Mouse (Mus musculus) intestine, embryonic 15.5 days (tissue): ENCODE measurements around the gene Unc5b. TPM values are rescaled to one million over a fixed set of nuclear protein-coding genes. Genes with fewer than 3 reads are reported as not detected.

Experiments used
- ATAC-seq: fragments of 200-750 bp; cut with Nextera tagmentation; 2 replicates; pipeline ENCODE4 v1.8.0; 2017; ENCODE audit warnings: moderate TSS enrichment, moderate library complexity
- H3K27ac ChIP-seq: fragments of 300-500 bp; sonication (generic); 2 replicates; pipeline ENCODE4 v1.5.1; 2015; ENCODE audit warnings: mild to moderate bottlenecking, inconsistent platforms
- H3K27me3 ChIP-seq: fragments of 300-500 bp; sonication (generic); replicated peaks from 2 replicates; pipeline ENCODE4 v1.6.1; 2015; ENCODE audit warnings: inconsistent platforms
- H3K36me3 ChIP-seq: fragments of 300-500 bp; sonication (generic); 2 replicates; pipeline ENCODE4 v1.6.1; 2015; ENCODE audit warnings: inconsistent platforms
- H3K4me1 ChIP-seq: fragments of 300-500 bp; sonication (generic); replicated peaks from 2 replicates; pipeline ENCODE4 v1.6.1; 2015; ENCODE audit warnings: inconsistent platforms
- H3K4me2 ChIP-seq: fragments of 300-500 bp; sonication (generic); replicated peaks from 2 replicates; pipeline ENCODE4 v1.6.1; 2015; ENCODE audit warnings: mild to moderate bottlenecking, inconsistent platforms
- H3K4me3 ChIP-seq: fragments of 300-500 bp; sonication (generic); replicated peaks from 2 replicates; pipeline ENCODE4 v1.5.1; 2015; ENCODE audit warnings: inconsistent platforms
- H3K9ac ChIP-seq: fragments of 300-500 bp; sonication (generic); 2 replicates; pipeline ENCODE4 v1.6.1; 2015; ENCODE audit warnings: inconsistent platforms
- H3K9me3 ChIP-seq: fragments of 300-500 bp; sonication (generic); 2 replicates; pipeline ENCODE4 v1.6.1; 2016; ENCODE audit warnings: inconsistent platforms
- WGBS: fragments of 180-500 bp; shearing (Covaris S2); methylation state at CpG from one replicate; pipeline ENCODE4 v1.1.7; 2015; 5-methylcytosine and 5-hydroxymethylcytosine counted together
- polyA plus RNA-seq: library from polyadenylated mRNA; unstranded; fragments of >200 nt; fragmentation: Nextera tagmentation; extraction: Ambion mirVana; gene quantifications from 2 replicates; pipeline ENCODE4 v1.2.1, GENCODE M21; 2015

Unc5b gene
- polyA plus RNA-seq, 1 experiment from 2014 or later: 4.6 TPM

DNA sequence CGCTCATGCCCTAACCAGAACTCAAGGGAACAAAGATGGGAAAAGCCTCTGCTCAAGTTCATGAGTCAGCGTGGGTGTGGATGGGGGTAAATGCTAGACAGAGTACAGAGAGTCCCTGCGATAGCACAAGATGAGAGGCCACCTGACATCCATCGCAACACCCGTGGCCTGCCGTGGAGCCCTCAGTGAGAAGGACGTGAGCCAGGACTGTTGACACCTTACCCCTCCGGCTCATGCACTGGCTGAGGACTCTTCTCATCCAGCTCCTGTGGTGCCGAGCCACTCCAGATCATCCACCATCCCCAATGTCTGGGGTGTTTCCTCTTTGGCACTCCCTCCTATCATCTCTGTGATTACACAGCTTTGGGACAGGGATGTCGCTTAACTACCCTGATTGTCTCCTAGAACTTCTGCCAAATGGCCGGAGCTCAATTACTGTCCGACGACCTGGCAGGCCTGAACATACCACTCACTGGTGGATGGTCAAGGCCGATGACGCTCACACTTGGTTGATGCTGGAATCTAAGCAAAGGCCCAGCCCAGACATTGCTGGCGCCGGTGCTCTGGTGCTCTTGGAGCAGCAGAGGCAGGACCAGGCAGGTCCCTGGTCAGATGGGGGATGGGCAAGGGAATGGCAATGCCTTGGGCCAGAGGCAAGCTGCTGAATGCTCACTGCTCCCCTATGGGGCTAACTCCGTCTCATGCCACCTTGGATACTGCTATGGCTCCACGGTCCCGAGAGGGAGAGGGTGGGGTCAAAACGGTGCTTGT lies 25.8 kb downstream of the Unc5b start:
- no peaks in the 10 kb centered on the region for H3K36me3 ChIP-seq
- H3K4me3 ChIP-seq: no peak overlapping the region
- ATAC-seq: no peak
- WGBS: 70% methylated on average over 21 of the region's 21 CpGs
- no peak overlapping the region for H3K27ac ChIP-seq
- no peaks in the 10 kb centered on the region for H3K9me3 ChIP-seq
- peaks cover 55% of the 10 kb centered on the region for H3K4me1 ChIP-seq
- no peak overlapping the region for H3K4me2 ChIP-seq
- H3K27me3 ChIP-seq: no peaks in the 10 kb centered on the region
- H3K9ac ChIP-seq: no peak overlapping the region

DNA sequence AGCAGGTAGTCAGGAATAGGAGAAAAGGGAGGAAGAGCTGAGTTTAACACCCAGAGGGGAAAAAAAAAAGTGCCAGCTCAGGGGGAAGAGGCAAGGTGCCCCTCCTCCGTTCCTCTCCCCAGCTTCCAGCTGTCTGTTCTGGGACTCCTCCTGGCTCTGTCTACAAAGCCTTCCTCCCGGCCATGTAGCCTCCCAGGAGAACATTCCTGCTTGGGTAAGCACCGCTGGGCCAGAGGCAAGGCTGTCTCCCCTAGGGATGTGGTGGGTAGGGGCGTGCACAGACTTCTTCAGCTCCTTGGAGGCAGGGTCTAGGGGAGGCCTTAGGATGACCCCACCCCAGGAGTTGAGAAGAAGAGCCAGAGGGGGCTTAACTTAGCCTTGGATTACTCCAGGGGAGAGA lies 26.5 kb downstream of the Unc5b start:
- no peaks in the 10 kb centered on the region for H3K9me3 ChIP-seq
- 50% methylated on average over 4 of the region's 4 CpGs for WGBS
- ATAC-seq: no peak
- H3K4me3 ChIP-seq: no peak overlapping the region
- H3K4me2 ChIP-seq: no peak overlapping the region
- no peak overlapping the region for H3K27ac ChIP-seq
- no peak overlapping the region for H3K9ac ChIP-seq
- H3K36me3 ChIP-seq: no peaks in the 10 kb centered on the region
- H3K27me3 ChIP-seq: no peaks in the 10 kb centered on the region; the same call in 1 of the 2 replicates
- peaks cover 60% of the 10 kb centered on the region for H3K4me1 ChIP-seq

DNA sequence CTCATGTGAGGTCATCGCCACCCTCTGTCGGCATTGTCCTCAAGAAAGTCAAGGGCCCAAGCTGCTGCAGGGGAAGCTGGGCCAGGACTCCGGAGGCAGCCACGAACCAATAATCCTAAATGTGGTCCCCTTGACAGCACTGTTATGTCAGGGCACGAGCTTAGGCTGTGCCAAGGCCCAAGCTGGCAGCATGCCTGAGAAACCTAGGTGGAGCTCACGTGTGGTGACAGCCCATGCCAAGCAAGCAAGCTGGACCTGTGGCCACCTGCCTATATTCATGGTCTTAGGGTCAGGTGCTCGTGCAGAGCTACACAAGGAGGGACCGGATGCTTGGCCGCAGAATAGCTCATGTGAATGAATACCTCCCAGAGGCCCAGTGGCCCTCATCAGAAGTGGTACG lies 27.4 kb downstream of the Unc5b start:
- H3K4me2 ChIP-seq: no peak overlapping the region
- H3K4me1 ChIP-seq: peaks cover 65% of the 10 kb centered on the region
- no peak overlapping the region for H3K4me3 ChIP-seq
- no peaks in the 10 kb centered on the region for H3K36me3 ChIP-seq
- no peaks in the 10 kb centered on the region; the same call in 1 of the 2 replicates for H3K27me3 ChIP-seq
- H3K9me3 ChIP-seq: no peaks in the 10 kb centered on the region
- no peak overlapping the region for H3K27ac ChIP-seq
- ATAC-seq: no peak
- whole genome bisulfite sequencing: 82% methylated on average over 10 of the region's 10 CpGs
- no peak overlapping the region for H3K9ac ChIP-seq

DNA sequence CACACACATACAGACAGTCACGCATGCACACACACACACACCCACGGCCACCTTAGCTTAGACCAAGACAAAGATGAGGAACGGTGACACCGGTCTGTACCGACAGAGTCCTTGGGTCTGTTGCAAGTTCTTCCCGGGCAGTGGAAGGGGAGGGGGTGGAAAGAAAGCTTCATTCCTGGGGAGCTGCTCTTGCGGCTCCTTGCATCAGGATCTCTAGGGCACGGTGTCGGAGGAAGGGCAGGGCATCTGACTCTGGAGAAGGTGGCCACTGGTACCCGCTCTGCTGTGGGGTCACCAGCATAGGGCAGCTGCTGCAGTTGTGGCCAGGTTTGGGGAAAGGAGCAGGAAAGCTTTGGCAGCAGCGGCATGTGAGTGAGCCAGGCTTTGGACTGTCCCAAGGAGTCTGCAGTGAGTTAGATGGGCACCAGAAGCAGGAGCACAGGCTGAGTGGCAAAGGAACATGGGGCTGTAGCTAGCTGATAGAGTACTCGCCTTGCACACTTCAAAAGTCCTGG lies 29.4 kb downstream of the Unc5b start:
- ATAC-seq: no peak
- no peak overlapping the region for H3K4me2 ChIP-seq
- H3K9ac ChIP-seq: no peak overlapping the region
- H3K4me3 ChIP-seq: no peak overlapping the region
- WGBS: 62% methylated on average over 12 of the region's 12 CpGs
- no peak overlapping the region for H3K27ac ChIP-seq
- H3K4me1 ChIP-seq: peaks cover 55% of the 10 kb centered on the region
- H3K9me3 ChIP-seq: no peaks in the 10 kb centered on the region
- H3K36me3 ChIP-seq: no peaks in the 10 kb centered on the region
- no peaks in the 10 kb centered on the region; the same call in 1 of the 2 replicates for H3K27me3 ChIP-seq

DNA sequence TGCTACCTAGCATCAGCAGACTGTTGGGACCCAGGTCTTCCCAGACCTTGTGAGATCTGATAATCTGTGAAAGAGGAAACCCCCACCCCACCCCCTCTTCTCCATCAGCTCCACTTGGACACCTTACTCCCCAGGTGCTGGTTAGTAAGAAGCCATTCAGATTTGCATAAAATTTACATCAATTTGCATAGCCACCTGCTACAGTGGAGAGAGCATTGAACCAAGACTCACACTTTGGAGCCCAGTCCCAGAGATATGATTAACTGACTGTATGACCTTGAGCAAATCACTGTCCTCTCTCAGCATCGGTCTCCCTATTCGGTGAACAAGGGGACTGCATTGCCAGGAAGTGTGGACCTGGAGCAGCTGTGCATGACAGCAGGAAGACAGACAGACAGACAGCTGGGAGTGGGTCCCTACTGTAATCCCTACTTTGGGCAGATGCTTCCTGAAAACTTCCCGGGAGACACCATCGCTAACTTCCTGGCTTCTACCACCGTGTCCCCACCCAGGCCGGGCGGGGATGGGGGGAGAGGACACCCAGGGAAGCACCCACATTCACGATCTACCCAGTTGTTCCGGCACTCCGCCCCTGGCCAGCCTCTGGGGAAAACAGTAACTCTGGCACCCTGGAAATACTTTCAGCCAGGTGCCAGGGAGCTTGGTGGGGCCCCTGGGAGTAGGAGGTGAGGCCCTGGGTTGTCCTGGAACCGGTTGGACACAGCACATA lies 30.0 kb downstream of the Unc5b start:
- WGBS: 38% methylated on average over 11 of the region's 11 CpGs
- Histone ChIP-seq H3K9me3 (no peaks in the 10 kb centered on the region), H3K4me2 (no peak overlapping the region), H3K36me3 (no peaks in the 10 kb centered on the region), H3K4me1 (peaks cover 55% of the 10 kb centered on the region), H3K27me3 (no peaks in the 10 kb centered on the region; the same call in 1 of the 2 replicates), H3K4me3 (no peak overlapping the region), H3K9ac (no peak overlapping the region), H3K27ac (no peak overlapping the region)
- ATAC-seq: no peak

DNA sequence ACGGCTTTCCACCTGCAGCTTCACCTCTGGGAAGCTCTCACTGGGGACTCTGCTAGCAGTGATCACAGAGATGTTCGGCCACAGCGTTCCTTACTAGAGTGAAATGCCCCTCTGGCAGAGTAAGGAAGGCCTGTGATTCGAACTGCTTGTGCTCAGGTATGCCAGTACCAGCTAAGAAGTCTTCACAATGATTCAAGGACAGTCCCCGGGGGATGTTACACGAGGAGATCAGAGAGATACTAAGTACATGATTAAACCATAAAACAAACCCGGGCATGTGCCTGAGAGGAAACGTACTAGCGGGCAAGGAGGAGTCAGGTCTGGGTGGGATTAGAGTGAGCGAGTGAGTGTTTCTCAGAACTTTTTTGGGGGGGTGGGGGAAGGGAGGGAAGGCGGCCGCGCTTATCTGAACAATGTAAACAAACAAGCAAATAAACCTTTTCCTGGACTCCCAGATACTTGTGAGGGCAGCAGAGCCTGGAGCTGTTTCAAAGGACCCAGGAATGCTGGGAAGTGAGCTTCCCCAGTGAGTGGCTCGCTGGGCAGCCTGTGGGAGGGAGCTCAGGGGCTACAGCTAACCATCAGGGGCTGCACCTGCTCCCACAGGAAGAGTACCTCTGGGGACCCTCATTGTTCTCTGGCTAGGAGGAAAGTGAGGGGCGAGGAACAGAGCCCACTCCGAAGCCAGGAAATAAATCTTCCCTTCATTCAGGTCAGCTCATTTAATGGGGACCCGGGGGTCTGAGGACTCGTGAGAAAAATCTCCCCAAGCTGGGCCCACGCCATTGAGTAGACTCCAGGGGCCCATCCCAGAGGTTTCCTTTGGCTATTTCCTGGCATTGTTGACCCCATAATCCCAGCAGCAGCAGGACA lies 30.9 kb downstream of the Unc5b start:
- WGBS: 19% methylated on average over 19 of the region's 19 CpGs
- Histone ChIP-seq H3K4me2 (no peak overlapping the region), H3K9me3 (no peaks in the 10 kb centered on the region), H3K9ac (no peak overlapping the region), H3K4me1 (peaks cover 50% of the 10 kb centered on the region), H3K27ac (0 out of 2 replicates have a peak overlapping the region, but pooled peaks have one; percentile 3), H3K4me3 (no peak overlapping the region), H3K27me3 (no peaks in the 10 kb centered on the region; the same call in 1 of the 2 replicates), H3K36me3 (no peaks in the 10 kb centered on the region)
- ATAC-seq: no peak

DNA sequence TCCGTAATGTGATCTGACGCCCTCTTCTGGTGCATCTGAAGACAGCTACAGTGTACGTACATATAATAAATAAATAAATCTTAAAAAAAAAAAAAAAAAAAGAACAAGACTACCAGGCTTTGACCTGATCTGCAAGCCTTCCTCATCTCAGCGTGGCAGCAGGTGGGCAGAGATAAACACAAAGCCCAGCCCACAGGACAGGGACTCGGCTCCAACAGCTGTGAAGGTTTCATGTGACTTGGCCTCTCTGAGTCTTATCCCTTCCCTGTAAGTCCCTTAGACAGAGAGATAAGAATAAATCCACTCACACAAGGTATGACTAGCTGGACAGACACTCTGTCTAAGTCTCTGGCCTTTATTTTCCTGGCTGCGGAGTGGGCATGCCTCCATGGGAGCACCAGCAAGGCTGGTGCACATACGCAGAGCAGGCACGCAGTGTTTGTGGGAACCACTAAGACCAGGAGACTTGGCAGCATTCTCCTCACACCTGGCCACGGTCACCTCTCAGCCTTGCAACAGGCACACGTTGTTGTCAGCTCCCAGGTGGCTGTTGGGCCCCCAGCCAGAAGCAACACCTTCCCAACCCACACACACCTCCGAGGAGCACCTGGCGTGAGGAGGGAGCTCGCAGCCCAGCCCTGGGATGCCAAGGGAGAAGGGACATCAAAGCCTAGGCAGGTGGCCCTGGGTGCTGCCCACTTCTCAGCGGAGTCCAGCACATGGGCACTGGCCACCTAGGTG lies 33.5 kb downstream of the Unc5b start:
- no peaks in the 10 kb centered on the region for H3K9me3 ChIP-seq
- H3K4me1 ChIP-seq: peaks cover 61% of the 10 kb centered on the region
- 75% methylated on average over 14 of the region's 14 CpGs for WGBS
- H3K4me2 ChIP-seq: no peak overlapping the region
- no peaks in the 10 kb centered on the region for H3K36me3 ChIP-seq
- ATAC-seq: no peak
- H3K9ac ChIP-seq: no peak overlapping the region
- H3K4me3 ChIP-seq: no peak overlapping the region
- H3K27me3 ChIP-seq: no peaks in the 10 kb centered on the region; the same call in 1 of the 2 replicates
- H3K27ac ChIP-seq: no peak overlapping the region

DNA sequence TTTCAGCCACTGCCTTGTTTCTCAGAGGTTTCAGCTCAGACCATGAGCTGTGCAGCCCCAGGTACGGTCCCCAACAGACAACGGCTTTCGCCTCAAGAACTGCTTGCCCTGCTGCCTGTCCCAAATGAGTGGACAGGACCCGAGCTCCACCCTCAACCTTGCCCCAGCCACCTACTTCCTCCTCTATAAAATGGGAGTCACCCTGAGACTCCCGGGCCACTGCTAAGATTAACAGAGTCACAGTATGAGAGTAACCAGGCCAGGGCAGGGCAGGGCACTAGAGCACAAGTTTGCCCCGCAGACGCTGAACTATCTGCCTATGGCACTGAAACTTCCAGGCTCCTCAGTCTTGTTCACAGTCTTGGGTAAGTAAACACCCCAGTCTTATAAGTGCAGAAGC lies 34.9 kb downstream of the Unc5b start:
- Histone ChIP-seq H3K9me3 (no peaks in the 10 kb centered on the region), H3K4me3 (no peak overlapping the region), H3K27me3 (no peaks in the 10 kb centered on the region; the same call in 1 of the 2 replicates), H3K4me2 (no peak overlapping the region), H3K4me1 (peaks cover 64% of the 10 kb centered on the region), H3K9ac (no peak overlapping the region), H3K36me3 (no peaks in the 10 kb centered on the region), H3K27ac (no peak overlapping the region)
- WGBS: 66% methylated on average over 7 of the region's 7 CpGs
- no peak for ATAC-seq

DNA sequence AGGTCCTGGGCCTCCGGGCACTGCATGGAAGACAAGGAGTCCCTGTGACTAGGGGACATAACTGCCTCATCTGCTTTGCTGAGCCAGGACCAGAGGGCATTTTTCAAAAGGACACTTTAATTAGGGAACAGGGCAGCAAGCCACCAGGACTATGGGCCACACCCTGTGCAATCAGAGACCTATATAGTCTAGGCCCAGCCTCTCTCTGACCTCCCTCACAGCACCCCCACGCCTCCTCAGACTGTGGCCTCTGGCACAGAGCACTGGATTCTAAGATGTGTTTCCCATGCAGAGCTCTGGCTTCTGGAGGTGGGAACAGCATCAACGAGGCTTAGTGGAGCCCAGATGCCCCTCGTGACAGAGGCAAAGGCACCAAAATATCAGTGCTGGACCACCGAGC lies 35.4 kb downstream of the Unc5b start:
- H3K27me3 ChIP-seq: no peaks in the 10 kb centered on the region; the same call in 1 of the 2 replicates
- 67% methylated on average over 5 of the region's 5 CpGs for WGBS
- no peak overlapping the region for H3K4me3 ChIP-seq
- H3K9ac ChIP-seq: no peak overlapping the region
- no peak for ATAC-seq
- no peak overlapping the region for H3K4me2 ChIP-seq
- no peak overlapping the region for H3K27ac ChIP-seq
- no peaks in the 10 kb centered on the region for H3K9me3 ChIP-seq
- H3K4me1 ChIP-seq: peaks cover 60% of the 10 kb centered on the region
- H3K36me3 ChIP-seq: no peaks in the 10 kb centered on the region

DNA sequence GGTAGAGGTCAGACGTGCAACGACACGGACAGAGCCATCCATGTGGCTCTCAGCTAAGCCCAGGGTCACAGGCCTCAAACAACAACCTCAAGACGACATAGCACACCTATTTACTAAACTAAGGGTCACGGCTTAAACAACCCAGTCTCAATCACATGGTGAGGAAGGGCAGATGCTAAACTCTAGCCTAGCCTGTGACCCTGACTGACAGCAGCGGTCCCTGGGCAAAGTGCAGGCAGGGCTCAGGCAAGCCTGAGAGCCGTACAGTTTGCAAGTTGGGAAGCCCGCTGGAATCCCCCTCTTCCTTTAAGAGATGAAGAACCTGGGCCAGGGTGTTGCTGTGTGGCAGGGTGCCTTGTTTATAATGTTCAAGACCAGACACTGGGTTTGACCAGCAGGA lies 36.6 kb downstream of the Unc5b start:
- no peaks in the 10 kb centered on the region for H3K36me3 ChIP-seq
- H3K27ac ChIP-seq: no peak overlapping the region
- no peak overlapping the region for H3K4me3 ChIP-seq
- 49% methylated on average over 8 of the region's 8 CpGs for WGBS
- no peaks in the 10 kb centered on the region for H3K27me3 ChIP-seq
- no peaks in the 10 kb centered on the region for H3K9me3 ChIP-seq
- peak; percentile 35; the same call in 1 of the 2 replicates for ATAC-seq
- H3K4me2 ChIP-seq: no peak overlapping the region
- H3K9ac ChIP-seq: no peak overlapping the region
- H3K4me1 ChIP-seq: peaks cover 50% of the 10 kb centered on the region

DNA sequence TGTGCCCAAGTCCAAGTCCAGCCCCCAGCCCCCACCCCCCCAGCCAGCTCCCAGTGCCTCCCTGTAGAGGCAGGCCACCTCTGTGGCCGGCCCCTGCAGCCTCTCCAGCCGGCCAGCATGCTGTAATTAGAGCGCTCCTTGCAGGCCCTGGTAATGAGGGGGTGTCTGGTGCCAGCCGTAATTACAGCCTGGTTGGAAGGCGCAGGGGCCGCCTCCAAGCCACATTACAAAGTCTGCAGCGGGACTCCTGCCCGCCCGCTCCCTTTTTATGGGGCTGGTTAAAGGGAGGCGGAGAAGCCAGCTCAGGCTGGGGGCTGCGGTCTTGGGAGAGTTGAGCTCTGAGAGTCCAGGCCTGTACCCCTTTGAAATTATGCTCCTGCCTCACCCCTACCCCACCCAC lies 37.0 kb downstream of the Unc5b start:
- H3K9me3 ChIP-seq: no peaks in the 10 kb centered on the region
- H3K4me2 ChIP-seq: 0 out of 2 replicates have a peak overlapping the region, but pooled peaks have one; percentile 1
- peaks cover 47% of the 10 kb centered on the region for H3K4me1 ChIP-seq
- no peak overlapping the region for H3K4me3 ChIP-seq
- H3K27ac ChIP-seq: no peak overlapping the region
- peak; percentile 50 for ATAC-seq
- H3K36me3 ChIP-seq: no peaks in the 10 kb centered on the region
- no peaks in the 10 kb centered on the region for H3K27me3 ChIP-seq
- no peak overlapping the region for H3K9ac ChIP-seq
- WGBS: 46% methylated on average over 11 of the region's 11 CpGs
